Mouse (Mus musculus): Measurements from ENCODE around the gene Slc43a1. TPM values are rescaled to one million over a fixed set of nuclear protein-coding genes. Genes with fewer than 3 reads are reported as not detected.
"Not testable (repeated sequence)": the region's sequence is repeated elsewhere in the genome, so short reads cannot be mapped to it uniquely, and the experiment has no call there.

The Slc43a1 gene
- 9.1 and 12.0 TPM in 2 replicates for polyA plus RNA-seq (2016; fragmentation: Nextera tagmentation; extraction: Ambion mirVana)

DNA sequence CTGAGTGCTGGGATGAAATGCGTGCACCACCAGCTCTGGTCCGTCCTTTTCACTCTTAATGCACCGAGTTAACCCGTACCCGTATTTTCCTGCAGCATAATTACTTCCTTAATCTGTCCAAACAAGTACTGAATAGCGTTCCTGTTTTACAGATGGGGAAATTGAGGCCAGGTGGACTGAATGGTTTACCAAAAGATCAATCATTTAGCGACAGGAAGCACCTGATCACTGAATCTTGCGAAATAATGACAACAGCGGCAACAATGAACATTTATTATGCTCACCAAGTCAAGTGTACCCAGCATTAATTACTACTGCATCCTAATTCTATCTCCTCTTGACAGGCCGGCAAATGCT is at the start of gene Slc43a1:
Gene Slc43a1 (plus strand): TSS at position 258 of the 357 bp plus-strand sequence.
- Histone ChIP-seq H3K27me3 (peaks cover 44% of the 10 kb centered on the region), H3K9ac (peak within 1 kb of the TSS; percentile 68)

GRCm38 (mm10) chr2:84790418-84790817 is 48.2 kb upstream of the Slc43a1 start:
- Histone ChIP-seq H3K4me3 (no peak overlapping the region), H3K27me3 (no peaks in the 10 kb centered on the region; the same call in 1 of the 2 replicates), H3K4me2 (replicated peaks) (no peak overlapping the region), H3K4me1 (no peaks in the 10 kb centered on the region), H3K9ac (no peak overlapping the region), H3K27ac (no peak overlapping the region), H3K36me3 (no peaks in the 10 kb centered on the region), H3K9me3 (replicated peaks) (peaks cover 5% of the 10 kb centered on the region; the same call in 1 of the 2 replicates)
- ATAC-seq (ENCODE audit: low FRiP score): no peak
- 56% methylated on average over 9 of the region's 9 CpGs for WGBS

More for the DNA sequence above, at the start of gene Slc43a1:
- H3K27ac ChIP-seq: peak within 1 kb of the TSS; percentile 66; the same call in 1 of the 2 replicates
- H3K4me3 ChIP-seq: peak within 1 kb of the TSS; percentile 58
- H3K36me3 ChIP-seq: no peaks in the 10 kb centered on the region
- no peak for ATAC-seq (ENCODE audit: low FRiP score)
- 20% methylated on average over 10 of the region's 10 CpGs for WGBS
- peaks cover 31% of the 10 kb centered on the region for H3K4me1 ChIP-seq
- H3K4me2 ChIP-seq (replicated peaks): peak within 1 kb of the TSS; percentile 99
- H3K9me3 ChIP-seq (replicated peaks): no peaks in the 10 kb centered on the region

DNA sequence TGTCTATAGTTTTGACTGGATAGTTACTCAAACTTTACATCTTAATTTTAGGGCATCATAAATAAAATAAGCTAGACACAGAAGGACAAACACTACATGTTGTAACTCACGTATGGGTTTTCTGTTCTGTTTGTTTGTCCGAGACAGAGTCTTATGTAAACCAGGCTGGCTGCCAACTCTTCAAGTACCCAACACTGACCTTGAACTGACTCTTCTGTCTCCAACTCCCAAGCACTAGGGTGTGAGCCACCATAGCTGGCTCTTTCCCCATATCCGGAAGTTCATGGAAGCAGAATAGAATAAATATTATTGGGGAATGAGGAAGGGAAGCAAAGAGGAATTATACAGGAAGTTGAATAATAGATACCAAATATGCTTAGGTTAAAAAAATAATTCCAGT is 46.1 kb upstream of the Slc43a1 start:
- 87% methylated on average over 3 of the region's 3 CpGs for WGBS
- Histone ChIP-seq H3K4me2 (replicated peaks) (no peak overlapping the region), H3K4me1 (no peaks in the 10 kb centered on the region), H3K27me3 (no peaks in the 10 kb centered on the region; the same call in 1 of the 2 replicates), H3K9me3 (replicated peaks) (peaks cover 5% of the 10 kb centered on the region), H3K9ac (no peak overlapping the region), H3K27ac (no peak overlapping the region), H3K4me3 (no peak overlapping the region), H3K36me3 (no peaks in the 10 kb centered on the region)
- no peak for ATAC-seq (ENCODE audit: low FRiP score)

- no peaks in the 10 kb centered on the region for H3K4me1 ChIP-seq
- no peak overlapping the region for H3K27ac ChIP-seq
- H3K36me3 ChIP-seq: no peaks in the 10 kb centered on the region
- WGBS: 84% methylated on average over 3 of the region's 3 CpGs
- peaks cover 5% of the 10 kb centered on the region for H3K9me3 ChIP-seq (replicated peaks)
- no peak for ATAC-seq (ENCODE audit: low FRiP score)
- no peak overlapping the region for H3K4me3 ChIP-seq
- no peak overlapping the region for H3K9ac ChIP-seq
- H3K4me2 ChIP-seq (replicated peaks): no peak overlapping the region
- H3K27me3 ChIP-seq: no peaks in the 10 kb centered on the region; the same call in 1 of the 2 replicates
Observed at GRCm38 (mm10) chr2:84793154-84793553, 45.5 kb upstream of the Slc43a1 start.

GRCm38 (mm10) chr2:84793871-84794270 is 44.8 kb upstream of the Slc43a1 start:
- no peaks in the 10 kb centered on the region for H3K36me3 ChIP-seq
- no peak for ATAC-seq (ENCODE audit: low FRiP score)

GRCm38 (mm10) chr2:84797833-84798492 is 40.7 kb upstream of the Slc43a1 start:
- H3K36me3 ChIP-seq: no peaks in the 10 kb centered on the region
- peak; percentile 68 for ATAC-seq (ENCODE audit: low FRiP score)
- WGBS: 10% methylated on average over 13 of the region's 13 CpGs

More at GRCm38 (mm10) chr2:84793871-84794270, 44.8 kb upstream of the Slc43a1 start:
- Histone ChIP-seq H3K9ac (no peak overlapping the region), H3K4me2 (replicated peaks) (no peak overlapping the region), H3K27ac (no peak overlapping the region), H3K4me1 (no peaks in the 10 kb centered on the region), H3K9me3 (replicated peaks) (peaks cover 5% of the 10 kb centered on the region), H3K27me3 (no peaks in the 10 kb centered on the region; the same call in 1 of the 2 replicates), H3K4me3 (no peak overlapping the region)
- WGBS: 86% methylated on average over 3 of the region's 3 CpGs

DNA sequence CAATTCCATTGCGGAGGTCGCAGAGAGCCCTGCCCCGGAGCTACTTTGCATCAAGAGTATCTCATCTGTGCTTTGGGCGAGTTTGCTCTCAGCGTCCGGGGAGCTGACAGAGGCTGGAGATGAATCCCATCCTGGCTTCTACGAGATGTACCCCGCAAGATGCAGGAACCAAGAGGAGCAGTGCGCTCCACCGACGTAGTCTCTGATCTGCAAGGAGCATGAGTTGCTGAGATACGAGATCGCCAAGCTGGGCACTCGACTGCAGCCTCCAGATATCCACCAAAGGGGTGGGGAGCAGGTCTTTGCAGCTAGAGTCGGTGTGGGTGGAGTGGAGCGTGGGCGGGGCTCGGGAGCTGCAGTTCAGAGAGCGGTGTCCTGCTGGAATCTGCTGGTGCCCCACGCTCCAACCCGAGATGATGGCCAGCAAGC is 40.1 kb upstream of the Slc43a1 start, which contains the start of gene Ube2l6:
Gene Ube2l6 (plus strand): TSS at position 336 of the 429 bp plus-strand sequence.
- Histone ChIP-seq H3K4me1 (no peaks in the 10 kb centered on the region), H3K4me2 (replicated peaks) (peak within 1 kb of the TSS; percentile 99), H3K9ac (peak within 1 kb of the TSS; percentile 72), H3K27ac (peak within 1 kb of the TSS; percentile 62; the same call in 1 of the 2 replicates), H3K4me3 (peak within 1 kb of the TSS; percentile 56), H3K36me3 (no peaks in the 10 kb centered on the region), H3K9me3 (replicated peaks) (peaks cover 5% of the 10 kb centered on the region), H3K27me3 (no peaks in the 10 kb centered on the region)
- ATAC-seq (ENCODE audit: low FRiP score): peak; percentile 83
- WGBS: 2% methylated on average over 21 of the region's 21 CpGs

More at GRCm38 (mm10) chr2:84797833-84798492, 40.7 kb upstream of the Slc43a1 start:
- Histone ChIP-seq H3K4me1 (no peaks in the 10 kb centered on the region), H3K9ac (peak overlapping the region; percentile 72), H3K4me3 (peak overlapping the region; percentile 56), H3K4me2 (replicated peaks) (peak overlapping the region; percentile 99), H3K9me3 (replicated peaks) (peaks cover 5% of the 10 kb centered on the region), H3K27me3 (no peaks in the 10 kb centered on the region), H3K27ac (0 out of 2 replicates have a peak overlapping the region, but pooled peaks have one; percentile 62)

DNA sequence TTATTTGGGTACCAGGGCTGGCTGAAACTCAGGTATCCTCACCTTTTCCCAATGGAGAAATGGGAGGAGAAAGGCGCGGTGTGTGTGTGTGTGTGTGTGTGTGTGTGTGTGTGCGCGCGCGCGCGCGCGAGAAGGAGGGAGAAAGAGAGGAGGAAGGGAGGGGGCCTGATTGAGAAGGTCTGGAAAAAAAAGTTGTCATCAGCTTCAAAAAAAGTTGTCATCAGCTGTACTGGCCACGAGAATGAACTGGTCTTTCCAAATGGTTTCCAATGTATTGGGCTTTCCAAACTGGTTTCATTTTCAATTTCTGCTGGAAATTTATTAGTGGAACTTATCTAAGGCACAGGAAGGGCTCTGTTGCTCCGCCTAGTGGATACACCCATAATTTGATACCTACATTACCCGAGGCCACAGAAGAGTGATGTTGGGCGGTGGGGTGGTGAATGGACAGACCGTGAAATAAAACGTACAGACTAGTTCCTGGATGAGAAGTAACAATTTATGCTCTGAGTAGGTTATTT is 39.5 kb upstream of the Slc43a1 start:
- H3K4me2 ChIP-seq (replicated peaks): peak overlapping the region; percentile 99
- 2% methylated on average over 12 of the region's 16 CpGs for WGBS
- H3K4me3 ChIP-seq: peak overlapping the region; percentile 56
- H3K9me3 ChIP-seq (replicated peaks): peaks cover 5% of the 10 kb centered on the region
- H3K4me1 ChIP-seq: no peaks in the 10 kb centered on the region
- H3K27me3 ChIP-seq: no peaks in the 10 kb centered on the region
- H3K9ac ChIP-seq: peak overlapping the region; percentile 72
- ATAC-seq (ENCODE audit: low FRiP score): peak; percentile 73
- peak overlapping the region; percentile 62; the same call in 1 of the 2 replicates for H3K27ac ChIP-seq
- no peaks in the 10 kb centered on the region for H3K36me3 ChIP-seq

- Histone ChIP-seq H3K9ac (no peak overlapping the region), H3K36me3 (0 out of 2 replicates have a peak, but pooled peaks cover 3% of the 10 kb centered on the region), H3K4me1 (no peaks in the 10 kb centered on the region), H3K4me2 (replicated peaks) (no peak overlapping the region), H3K27me3 (no peaks in the 10 kb centered on the region), H3K27ac (no peak overlapping the region), H3K4me3 (no peak overlapping the region), H3K9me3 (replicated peaks) (no peaks in the 10 kb centered on the region; the same call in 1 of the 2 replicates)
- WGBS: 90% methylated on average over 4 of the region's 4 CpGs
- ATAC-seq (ENCODE audit: low FRiP score): no peak
Observed at GRCm38 (mm10) chr2:84800304-84800703, 38.3 kb upstream of the Slc43a1 start.

DNA sequence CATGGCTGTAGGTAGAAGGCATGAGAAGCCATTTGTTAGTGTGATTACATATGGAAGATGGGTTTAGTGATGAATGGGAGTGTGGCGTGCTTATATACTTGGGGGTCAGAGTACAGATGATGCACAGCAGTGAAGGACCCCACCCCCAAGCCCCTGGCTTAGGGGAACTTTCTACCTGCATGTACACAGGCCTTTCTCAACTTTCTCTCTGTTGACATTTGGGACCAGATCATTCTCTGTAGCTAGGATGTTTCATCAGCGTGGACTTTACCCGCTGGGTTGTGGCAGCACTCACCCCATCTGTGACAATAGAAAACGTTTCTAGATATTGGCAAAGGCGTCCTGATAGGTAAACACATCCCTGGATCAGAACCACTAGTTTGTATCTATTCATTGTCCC is 37.4 kb upstream of the Slc43a1 start:
- H3K4me3 ChIP-seq; H3K9me3 ChIP-seq (replicated peaks); H3K4me2 ChIP-seq (replicated peaks); H3K27me3 ChIP-seq; ATAC-seq (ENCODE audit: low FRiP score); H3K27ac ChIP-seq; H3K4me1 ChIP-seq; H3K36me3 ChIP-seq; H3K9ac ChIP-seq: not testable (repeated sequence)
- 77% methylated on average over 5 of the region's 5 CpGs for WGBS

- Histone ChIP-seq H3K4me2 (replicated peaks) (no peak overlapping the region), H3K4me1 (no peaks in the 10 kb centered on the region), H3K9me3 (replicated peaks) (0 out of 2 replicates have a peak, but pooled peaks cover 3% of the 10 kb centered on the region), H3K36me3 (0 out of 2 replicates have a peak, but pooled peaks cover 3% of the 10 kb centered on the region), H3K27ac (no peak overlapping the region), H3K27me3 (no peaks in the 10 kb centered on the region), H3K4me3 (no peak overlapping the region), H3K9ac (no peak overlapping the region)
- ATAC-seq (ENCODE audit: low FRiP score): no peak
- WGBS: 89% methylated on average over 7 of the region's 7 CpGs
Observed at GRCm38 (mm10) chr2:84803963-84804362, 34.7 kb upstream of the Slc43a1 start.

DNA sequence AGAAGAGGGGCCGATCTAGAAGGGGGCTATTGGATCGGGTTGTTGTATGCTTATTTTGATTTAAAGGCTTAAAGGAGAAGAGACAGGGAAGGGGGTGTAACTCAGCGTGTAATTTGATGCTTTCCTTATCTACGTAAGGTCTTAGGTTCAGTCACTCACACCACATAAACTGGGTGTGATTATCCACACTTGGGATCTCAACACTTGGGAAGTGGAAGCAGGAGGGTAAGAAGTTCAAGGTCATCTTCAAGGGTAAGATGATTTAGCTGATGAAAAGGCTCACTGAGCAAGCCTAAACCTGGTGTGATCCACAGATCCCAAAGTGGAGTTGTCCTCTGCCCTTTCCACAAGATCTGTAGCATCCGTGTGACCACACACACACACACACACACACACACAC is 32.1 kb upstream of the Slc43a1 start:
- Histone ChIP-seq H3K27me3 (no peaks in the 10 kb centered on the region), H3K27ac (no peak overlapping the region), H3K9ac (no peak overlapping the region), H3K4me2 (replicated peaks) (no peak overlapping the region), H3K4me3 (no peak overlapping the region), H3K9me3 (replicated peaks) (0 out of 2 replicates have a peak, but pooled peaks cover 3% of the 10 kb centered on the region), H3K4me1 (peaks cover 4% of the 10 kb centered on the region; the same call in 1 of the 2 replicates), H3K36me3 (0 out of 2 replicates have a peak, but pooled peaks cover 3% of the 10 kb centered on the region)
- no peak for ATAC-seq (ENCODE audit: low FRiP score)
- WGBS: 78% methylated on average over 5 of the region's 5 CpGs

All from hindbrain, embryonic 12.5 days (tissue).